Mouse (Mus musculus): ENCODE measurements around the gene Fam13a. TPM values are rescaled to one million over a fixed set of nuclear protein-coding genes. Genes with fewer than 3 reads are reported as not detected.

The Fam13a gene
- polyA plus RNA-seq, 1 experiment from 2014 or later, result 10.5 TPM

DNA sequence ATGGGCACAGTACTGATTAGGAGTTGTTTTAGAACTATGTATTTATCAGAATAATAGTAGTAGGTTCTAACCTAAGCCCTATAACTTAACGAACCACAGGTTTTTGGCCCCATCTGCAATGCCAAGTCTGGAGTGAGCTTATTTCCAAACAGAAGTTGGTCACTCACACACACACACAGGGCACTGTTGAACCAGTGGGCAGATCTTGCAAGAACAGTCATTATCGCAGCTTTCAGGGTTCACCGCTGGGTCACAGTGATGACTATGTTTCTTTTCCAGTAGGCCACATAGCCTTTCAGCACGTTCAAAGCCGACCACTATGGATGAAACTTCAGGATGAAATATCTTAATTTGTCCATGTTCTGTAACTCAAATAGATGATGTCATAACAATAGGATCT, 101.8 kb downstream of the Fam13a start:
- Histone ChIP-seq H3K9me3 (ENCODE audit: low read length) (no peaks in the 10 kb centered on the region), H3K4me3 (ENCODE audit: low read length) (no peak overlapping the region), H3K9ac (replicated peaks; ENCODE audit: low read length) (no peak overlapping the region), H3K27me3 (ENCODE audit: insufficient read depth, low read length) (no peaks in the 10 kb centered on the region), H3K4me2 (replicated peaks; ENCODE audit: low read depth, low read length) (no peak overlapping the region), H3K27ac (ENCODE audit: low read length) (no peak overlapping the region), H3K4me1 (ENCODE audit: insufficient read depth, low read length) (no peaks in the 10 kb centered on the region), H3K36me3 (ENCODE audit: insufficient read depth, low read length) (peaks cover 6% of the 10 kb centered on the region; the same call in 1 of the 2 replicates)
- no peak for ATAC-seq (ENCODE audit: low FRiP score, low TSS enrichment)
- 74% methylated on average over 5 of the region's 5 CpGs for WGBS

DNA sequence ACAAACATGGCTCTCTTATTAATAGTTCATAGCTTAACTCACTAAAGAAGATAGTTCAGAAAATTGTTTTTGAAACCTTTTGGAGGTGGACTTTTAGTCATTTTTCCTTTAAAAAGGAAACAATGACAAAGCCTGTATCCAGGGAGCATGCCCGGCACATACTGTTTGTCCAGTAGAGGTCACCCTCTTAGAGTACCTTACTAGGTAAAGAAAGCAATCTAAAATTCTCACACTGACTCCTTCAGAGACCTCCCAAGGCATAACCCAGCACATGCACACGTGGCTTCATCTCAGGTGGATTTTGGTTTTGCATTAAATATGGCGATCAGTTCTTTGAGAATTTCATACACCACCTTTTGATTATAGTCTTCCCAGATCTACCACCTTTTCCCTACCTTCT, 102.7 kb downstream of the Fam13a start:
- Histone ChIP-seq H3K27ac (ENCODE audit: low read length) (no peak overlapping the region), H3K4me1 (ENCODE audit: insufficient read depth, low read length) (no peaks in the 10 kb centered on the region)

DNA sequence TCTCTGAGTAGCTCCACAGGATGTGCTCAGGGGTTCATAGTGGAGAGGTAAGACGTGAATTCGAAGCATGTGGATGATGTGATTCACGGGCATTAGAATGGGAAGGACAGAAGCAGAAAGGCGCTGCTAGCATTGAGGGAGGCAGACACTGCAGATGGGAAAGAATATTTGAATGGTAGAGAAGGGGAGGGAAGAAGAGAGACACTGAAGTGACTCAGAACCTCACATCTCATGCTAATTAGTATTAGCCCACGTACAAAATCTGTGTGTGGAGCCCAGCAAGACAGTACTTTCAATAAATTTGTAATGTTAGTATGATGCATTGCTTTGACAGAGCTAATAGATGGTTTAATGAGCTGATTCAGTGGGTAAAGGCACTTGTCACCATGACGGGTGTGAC, 103.6 kb downstream of the Fam13a start:
- WGBS, result 76% methylated on average over 6 of the region's 6 CpGs
- H3K4me2 ChIP-seq (replicated peaks; ENCODE audit: low read depth, low read length), result no peak overlapping the region
- no peak overlapping the region for H3K4me3 ChIP-seq (ENCODE audit: low read length)
- H3K36me3 ChIP-seq (ENCODE audit: insufficient read depth, low read length), result peaks cover 6% of the 10 kb centered on the region; the same call in 1 of the 2 replicates
- H3K9ac ChIP-seq (replicated peaks; ENCODE audit: low read length), result no peak overlapping the region
- no peaks in the 10 kb centered on the region for H3K9me3 ChIP-seq (ENCODE audit: low read length)
- no peak overlapping the region for H3K27ac ChIP-seq (ENCODE audit: low read length)
- H3K27me3 ChIP-seq (ENCODE audit: insufficient read depth, low read length), result no peaks in the 10 kb centered on the region
- ATAC-seq (ENCODE audit: low FRiP score, low TSS enrichment), result no peak
- H3K4me1 ChIP-seq (ENCODE audit: insufficient read depth, low read length), result no peaks in the 10 kb centered on the region

More for the DNA sequence above, 102.7 kb downstream of the Fam13a start:
- Histone ChIP-seq H3K36me3 (ENCODE audit: insufficient read depth, low read length) (peaks cover 6% of the 10 kb centered on the region; the same call in 1 of the 2 replicates), H3K4me2 (replicated peaks; ENCODE audit: low read depth, low read length) (no peak overlapping the region), H3K27me3 (ENCODE audit: insufficient read depth, low read length) (no peaks in the 10 kb centered on the region), H3K9ac (replicated peaks; ENCODE audit: low read length) (no peak overlapping the region), H3K9me3 (ENCODE audit: low read length) (no peaks in the 10 kb centered on the region), H3K4me3 (ENCODE audit: low read length) (no peak overlapping the region)
- ATAC-seq (ENCODE audit: low FRiP score, low TSS enrichment), result peak; percentile 63; the same call in 1 of the 2 replicates
- 38% methylated on average over 3 of the region's 3 CpGs for WGBS

DNA sequence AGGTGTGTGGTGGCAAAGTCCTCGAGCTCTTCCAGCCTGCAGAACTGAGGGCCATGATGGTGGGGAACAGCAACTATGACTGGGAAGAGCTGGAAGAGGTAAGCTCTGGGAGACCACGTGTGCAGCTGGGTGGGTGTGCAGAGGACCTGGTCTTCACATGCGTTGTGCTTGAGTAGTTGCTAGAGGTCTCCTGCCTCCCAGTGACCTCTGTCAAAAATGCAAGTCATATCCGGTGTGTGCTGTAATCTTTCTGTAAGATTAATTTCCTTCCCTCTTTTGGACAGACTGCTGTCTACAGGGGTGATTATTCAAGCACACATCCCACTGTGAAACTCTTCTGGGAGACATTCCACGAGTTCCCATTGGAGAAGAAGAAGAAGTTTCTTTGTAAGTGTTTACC, 107.9 kb downstream of the Fam13a start:
- Histone ChIP-seq H3K27ac (ENCODE audit: low read length) (no peak overlapping the region), H3K9me3 (ENCODE audit: low read length) (no peaks in the 10 kb centered on the region), H3K4me3 (ENCODE audit: low read length) (no peak overlapping the region), H3K4me2 (replicated peaks; ENCODE audit: low read depth, low read length) (no peak overlapping the region), H3K4me1 (ENCODE audit: insufficient read depth, low read length) (no peaks in the 10 kb centered on the region), H3K36me3 (ENCODE audit: insufficient read depth, low read length) (peaks cover 6% of the 10 kb centered on the region; the same call in 1 of the 2 replicates), H3K9ac (replicated peaks; ENCODE audit: low read length) (no peak overlapping the region), H3K27me3 (ENCODE audit: insufficient read depth, low read length) (no peaks in the 10 kb centered on the region)
- WGBS, result 68% methylated on average over 5 of the region's 5 CpGs
- no peak for ATAC-seq (ENCODE audit: low FRiP score, low TSS enrichment)

DNA sequence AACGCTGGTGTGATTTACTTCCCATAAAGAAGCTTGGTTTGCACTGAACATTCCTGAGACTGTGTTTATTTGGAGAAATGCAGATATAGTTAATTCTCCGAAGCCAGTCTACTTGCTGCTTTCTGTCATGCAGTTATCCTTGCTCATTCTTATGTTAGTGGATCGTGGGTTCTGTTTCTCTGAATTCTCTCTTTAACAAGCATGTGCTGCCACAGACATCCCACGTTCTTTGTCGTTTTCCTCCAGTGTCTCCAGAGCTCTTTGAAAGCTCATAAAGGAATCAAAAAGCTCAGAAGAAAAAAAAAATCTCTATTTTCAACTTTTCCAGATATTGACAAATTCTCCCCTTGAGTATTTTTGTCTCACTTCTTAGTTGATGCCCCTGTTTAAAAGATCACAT, 110.4 kb downstream of the Fam13a start:
- Histone ChIP-seq H3K4me2 (replicated peaks; ENCODE audit: low read depth, low read length) (no peak overlapping the region), H3K9ac (replicated peaks; ENCODE audit: low read length) (no peak overlapping the region), H3K36me3 (ENCODE audit: insufficient read depth, low read length) (peaks cover 2% of the 10 kb centered on the region; the same call in 1 of the 2 replicates), H3K9me3 (ENCODE audit: low read length) (no peaks in the 10 kb centered on the region), H3K27ac (ENCODE audit: low read length) (0 out of 2 replicates have a peak overlapping the region, but pooled peaks have one; percentile 14), H3K4me1 (ENCODE audit: insufficient read depth, low read length) (no peaks in the 10 kb centered on the region), H3K27me3 (ENCODE audit: insufficient read depth, low read length) (no peaks in the 10 kb centered on the region), H3K4me3 (ENCODE audit: low read length) (no peak overlapping the region)
- 68% methylated on average over 5 of the region's 5 CpGs for WGBS
- ATAC-seq (ENCODE audit: low FRiP score, low TSS enrichment), result no peak; the same call in 1 of the 2 replicates

DNA sequence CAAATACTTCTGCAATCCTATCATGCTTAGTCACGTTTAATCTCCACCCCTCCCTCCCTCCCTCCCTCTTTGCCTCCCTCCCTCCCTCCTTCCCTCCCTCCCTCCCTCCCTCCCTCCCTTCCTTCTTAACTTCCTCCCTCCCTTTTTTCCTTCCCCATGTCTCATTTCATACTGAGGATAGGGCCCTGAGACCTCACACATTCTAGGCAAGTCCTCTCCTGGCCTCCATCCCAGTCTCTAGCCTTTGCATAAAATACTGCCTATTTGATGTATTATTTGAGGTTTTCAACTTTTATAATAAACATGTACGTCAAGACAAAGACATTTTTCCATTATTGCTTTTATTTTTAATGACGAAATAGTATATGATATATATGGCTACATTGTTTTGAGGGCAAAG, 110.8 kb downstream of the Fam13a start:
- Histone ChIP-seq H3K27me3 (ENCODE audit: insufficient read depth, low read length) (no peaks in the 10 kb centered on the region), H3K9me3 (ENCODE audit: low read length) (no peaks in the 10 kb centered on the region), H3K4me3 (ENCODE audit: low read length) (no peak overlapping the region), H3K36me3 (ENCODE audit: insufficient read depth, low read length) (no peaks in the 10 kb centered on the region), H3K4me1 (ENCODE audit: insufficient read depth, low read length) (no peaks in the 10 kb centered on the region), H3K4me2 (replicated peaks; ENCODE audit: low read depth, low read length) (no peak overlapping the region), H3K9ac (replicated peaks; ENCODE audit: low read length) (no peak overlapping the region), H3K27ac (ENCODE audit: low read length) (no peak overlapping the region)
- 61% methylated on average over 3 of the region's 3 CpGs for WGBS
- peak; percentile 79; the same call in 1 of the 2 replicates for ATAC-seq (ENCODE audit: low FRiP score, low TSS enrichment)

DNA sequence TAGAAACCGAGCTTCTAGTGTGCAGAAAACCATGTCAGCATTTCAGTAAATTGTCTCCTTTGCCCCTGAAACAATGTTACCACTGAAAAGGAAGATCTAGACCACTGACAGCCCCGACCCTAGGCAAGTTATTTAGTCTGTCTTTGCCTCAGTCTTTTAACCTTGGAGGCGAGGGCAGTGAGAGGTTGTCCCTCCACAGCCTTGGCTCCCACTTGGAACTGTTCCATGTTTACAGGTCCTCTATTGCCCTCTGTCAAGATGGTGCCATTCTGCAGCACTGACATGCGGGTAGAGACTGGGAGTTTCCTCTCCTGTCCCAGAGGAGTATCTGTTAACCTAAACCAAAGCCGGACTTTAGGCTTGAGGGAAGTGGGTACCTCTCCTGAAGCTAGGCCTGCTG, 111.5 kb downstream of the Fam13a start:
- Histone ChIP-seq H3K4me2 (replicated peaks; ENCODE audit: low read depth, low read length) (no peak overlapping the region), H3K27ac (ENCODE audit: low read length) (no peak overlapping the region), H3K4me1 (ENCODE audit: insufficient read depth, low read length) (no peaks in the 10 kb centered on the region), H3K27me3 (ENCODE audit: insufficient read depth, low read length) (no peaks in the 10 kb centered on the region), H3K4me3 (ENCODE audit: low read length) (no peak overlapping the region), H3K9ac (replicated peaks; ENCODE audit: low read length) (no peak overlapping the region), H3K36me3 (ENCODE audit: insufficient read depth, low read length) (no peaks in the 10 kb centered on the region), H3K9me3 (ENCODE audit: low read length) (peaks cover under 1% of the 10 kb centered on the region; the same call in 1 of the 2 replicates)
- 66% methylated on average over 5 of the region's 5 CpGs for WGBS
- ATAC-seq (ENCODE audit: low FRiP score, low TSS enrichment), result no peak

DNA sequence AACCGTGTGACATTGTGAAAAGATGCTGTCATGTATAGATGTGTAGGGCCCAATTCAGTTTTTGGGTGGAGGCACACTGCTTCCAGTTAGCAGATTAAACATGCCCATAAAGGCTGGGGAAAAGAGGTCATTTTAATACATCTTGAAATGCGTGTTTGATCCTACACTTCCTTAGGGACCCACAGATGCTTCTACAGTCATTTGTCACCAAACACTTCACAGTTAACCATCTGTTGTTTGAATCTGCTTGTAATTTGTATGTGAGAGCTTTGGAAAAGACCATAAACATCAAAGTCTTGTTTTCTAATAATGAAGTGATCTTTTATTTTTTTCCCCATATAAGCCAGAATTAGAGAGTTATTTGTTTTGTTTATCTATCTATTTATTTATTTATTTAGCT, 116.6 kb downstream of the Fam13a start:
- H3K9me3 ChIP-seq (ENCODE audit: low read length), result peaks cover 20% of the 10 kb centered on the region
- H3K9ac ChIP-seq (replicated peaks; ENCODE audit: low read length), result no peak overlapping the region
- no peak overlapping the region for H3K4me2 ChIP-seq (replicated peaks; ENCODE audit: low read depth, low read length)
- H3K4me3 ChIP-seq (ENCODE audit: low read length), result no peak overlapping the region
- H3K27ac ChIP-seq (ENCODE audit: low read length), result no peak overlapping the region
- WGBS, result 75% methylated on average over 2 of the region's 2 CpGs
- no peak for ATAC-seq (ENCODE audit: low FRiP score, low TSS enrichment)
- H3K4me1 ChIP-seq (ENCODE audit: insufficient read depth, low read length), result 0 out of 2 replicates have a peak, but pooled peaks cover 2% of the 10 kb centered on the region
- H3K36me3 ChIP-seq (ENCODE audit: insufficient read depth, low read length), result peaks cover 12% of the 10 kb centered on the region
- H3K27me3 ChIP-seq (ENCODE audit: insufficient read depth, low read length), result no peaks in the 10 kb centered on the region

DNA sequence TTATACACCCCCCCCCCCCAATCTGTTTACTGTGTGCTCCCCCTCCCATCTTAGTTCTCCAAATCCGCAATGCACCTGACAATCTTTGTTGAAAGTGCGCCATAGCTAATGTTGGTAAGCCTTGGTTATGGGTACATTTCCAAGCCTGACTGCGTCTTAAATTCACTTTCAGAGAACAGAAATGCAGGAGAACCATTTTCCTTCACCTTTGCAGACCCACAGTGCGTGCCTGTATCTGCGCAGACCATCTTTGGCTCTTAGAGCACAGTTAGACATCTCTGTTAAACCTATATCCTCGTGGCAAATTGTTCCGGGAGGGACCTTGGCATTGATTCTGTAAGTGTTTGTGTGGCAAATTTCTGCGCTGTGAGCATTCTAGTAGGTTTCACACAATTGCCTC, 117.0 kb downstream of the Fam13a start:
- H3K27ac ChIP-seq (ENCODE audit: low read length), result no peak overlapping the region
- H3K4me3 ChIP-seq (ENCODE audit: low read length), result no peak overlapping the region
- WGBS, result 90% methylated on average over 8 of the region's 8 CpGs
- no peaks in the 10 kb centered on the region for H3K27me3 ChIP-seq (ENCODE audit: insufficient read depth, low read length)
- H3K4me2 ChIP-seq (replicated peaks; ENCODE audit: low read depth, low read length), result peak overlapping the region; percentile 52
- H3K36me3 ChIP-seq (ENCODE audit: insufficient read depth, low read length), result peaks cover 12% of the 10 kb centered on the region
- H3K9ac ChIP-seq (replicated peaks; ENCODE audit: low read length), result no peak overlapping the region
- H3K4me1 ChIP-seq (ENCODE audit: insufficient read depth, low read length), result 0 out of 2 replicates have a peak, but pooled peaks cover 2% of the 10 kb centered on the region
- peaks cover 20% of the 10 kb centered on the region for H3K9me3 ChIP-seq (ENCODE audit: low read length)
- no peak for ATAC-seq (ENCODE audit: low FRiP score, low TSS enrichment)

DNA sequence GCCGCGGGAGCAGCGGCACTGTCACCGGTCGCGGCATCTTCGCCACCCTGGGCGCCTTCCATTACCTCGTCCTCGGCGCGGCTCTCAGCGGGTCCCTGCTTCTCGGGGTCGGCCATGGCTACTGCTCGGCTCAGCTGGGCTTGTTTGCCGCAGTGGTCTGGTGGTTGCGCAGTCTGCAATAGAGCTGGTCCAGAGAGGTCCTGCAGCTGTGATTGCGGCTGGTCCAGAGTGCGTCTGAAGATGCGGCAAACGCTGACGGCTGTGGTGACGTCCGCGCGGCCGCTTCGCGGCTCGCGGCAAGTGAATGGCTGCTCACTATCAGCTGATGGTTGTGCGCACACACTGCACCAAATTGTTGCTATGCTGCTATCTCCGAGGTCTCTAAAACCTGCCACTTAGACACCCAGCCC, 117.5 kb downstream of the Fam13a start, which contains the start of gene Nap1l5:
Gene Nap1l5 (minus strand): TSS at position 225 of the 410 bp plus-strand sequence.
- H3K4me1 ChIP-seq (ENCODE audit: insufficient read depth, low read length), result 0 out of 2 replicates have a peak, but pooled peaks cover 2% of the 10 kb centered on the region
- H3K4me3 ChIP-seq (ENCODE audit: low read length), result peak within 1 kb of the TSS; percentile 40
- H3K9ac ChIP-seq (replicated peaks; ENCODE audit: low read length), result peak within 1 kb of the TSS; percentile 0; the same call in 1 of the 2 replicates
- peak within 1 kb of the TSS; percentile 52 for H3K4me2 ChIP-seq (replicated peaks; ENCODE audit: low read depth, low read length)
- peaks cover 20% of the 10 kb centered on the region for H3K9me3 ChIP-seq (ENCODE audit: low read length)
- no peak within 1 kb of the TSS for H3K27ac ChIP-seq (ENCODE audit: low read length)
- peak; percentile 79; the same call in 1 of the 2 replicates for ATAC-seq (ENCODE audit: low FRiP score, low TSS enrichment)
- H3K27me3 ChIP-seq (ENCODE audit: insufficient read depth, low read length), result no peaks in the 10 kb centered on the region
- 42% methylated on average over 34 of the region's 34 CpGs for WGBS
- H3K36me3 ChIP-seq (ENCODE audit: insufficient read depth, low read length), result peaks cover 12% of the 10 kb centered on the region
